Mouse (Mus musculus): ENCODE measurements around the gene Agpat3.

Agpat3 gene

GRCm38 (mm10) chr10:78246725-78247124 lies 105.6 kb downstream of the Agpat3 start:
- DNase-seq, result no peak

DNA sequence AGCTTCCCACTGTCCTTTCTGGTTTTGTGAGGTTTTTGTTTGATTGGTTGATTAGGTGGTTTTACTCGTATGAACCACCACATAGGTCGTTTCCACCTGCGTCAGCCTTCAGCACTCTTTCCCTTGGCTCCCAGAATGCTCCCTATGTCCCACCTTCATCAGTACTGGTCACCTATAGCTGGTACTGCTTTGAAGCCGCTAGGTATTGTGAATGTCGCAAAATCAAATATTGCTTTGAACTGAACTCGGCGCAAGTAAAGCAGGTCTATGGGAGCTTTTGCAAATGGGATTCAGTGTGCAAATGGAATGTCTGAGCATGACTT lies 107.1 kb downstream of the Agpat3 start:
- DNase-seq, result peak; percentile 36

GRCm38 (mm10) chr10:78244438-78245224 lies 107.7 kb downstream of the Agpat3 start, which contains the start of gene Trappc10:
Gene Trappc10 (minus strand): TSS chr10:78244641.
- peak; percentile 82 for DNase-seq

- peak; percentile 56 for DNase-seq
Measured at GRCm38 (mm10) chr10:78244058-78244437, 108.2 kb downstream of the Agpat3 start.

GRCm38 (mm10) chr10:78238926-78239325 lies 113.4 kb downstream of the Agpat3 start:
- DNase-seq, result no peak

GRCm38 (mm10) chr10:78238297-78238696 lies 114.0 kb downstream of the Agpat3 start:
- DNase-seq, result no peak

DNA sequence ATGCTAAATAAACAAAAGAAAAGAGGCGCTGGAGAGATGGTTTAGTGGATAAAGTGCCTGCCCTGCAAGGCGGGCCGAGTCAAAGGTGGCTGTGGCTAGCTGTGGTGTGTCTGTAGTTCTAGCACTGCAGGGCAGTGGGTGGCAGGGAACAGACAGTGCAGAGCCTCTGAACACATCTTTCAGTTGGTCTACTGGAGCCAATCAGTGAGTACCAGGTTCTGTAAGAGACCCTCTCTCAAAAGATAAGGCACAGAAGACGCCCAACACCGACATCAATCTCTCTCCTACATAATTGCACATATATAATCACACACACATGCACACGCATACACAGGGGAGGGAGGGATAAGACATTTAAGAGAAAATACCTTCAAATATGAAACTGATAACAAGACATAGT lies 114.5 kb downstream of the Agpat3 start:
- no peak for DNase-seq

DNA sequence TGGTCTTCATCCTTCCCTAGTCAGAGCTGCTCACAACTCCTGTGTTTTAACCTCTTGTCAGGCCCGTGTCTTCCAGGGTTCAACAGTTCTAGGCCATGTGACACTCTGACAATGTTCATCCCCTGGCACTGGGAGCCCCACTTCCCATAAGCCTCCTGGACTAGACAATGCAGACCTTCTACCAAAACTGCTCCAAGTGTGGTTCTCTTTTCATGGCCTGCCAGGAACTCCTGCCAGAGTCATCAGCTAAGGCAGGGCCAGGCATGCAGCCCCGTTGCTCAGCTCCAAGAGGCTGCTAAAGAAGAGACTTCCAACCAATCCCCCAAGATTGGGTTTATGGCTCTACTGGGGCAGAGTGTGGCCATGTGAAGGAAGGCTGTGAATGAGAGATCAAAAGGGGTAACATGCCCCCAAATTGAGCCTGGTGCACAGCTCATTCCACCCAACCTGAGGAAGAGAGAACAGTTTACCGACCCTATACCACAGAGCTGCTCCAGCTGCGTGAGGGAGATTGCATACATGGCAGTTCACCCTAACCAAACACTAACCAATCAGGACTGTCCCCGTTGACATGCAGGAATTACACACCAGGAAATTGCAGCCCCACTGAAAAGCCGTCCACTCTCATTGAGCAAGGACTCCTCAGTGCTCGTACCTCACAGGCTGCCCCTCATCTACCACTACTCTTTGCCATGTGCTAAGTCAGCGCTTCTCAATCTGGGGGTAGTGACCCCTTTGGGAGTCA lies 115.2 kb downstream of the Agpat3 start:
- DNase-seq, result no peak

DNA sequence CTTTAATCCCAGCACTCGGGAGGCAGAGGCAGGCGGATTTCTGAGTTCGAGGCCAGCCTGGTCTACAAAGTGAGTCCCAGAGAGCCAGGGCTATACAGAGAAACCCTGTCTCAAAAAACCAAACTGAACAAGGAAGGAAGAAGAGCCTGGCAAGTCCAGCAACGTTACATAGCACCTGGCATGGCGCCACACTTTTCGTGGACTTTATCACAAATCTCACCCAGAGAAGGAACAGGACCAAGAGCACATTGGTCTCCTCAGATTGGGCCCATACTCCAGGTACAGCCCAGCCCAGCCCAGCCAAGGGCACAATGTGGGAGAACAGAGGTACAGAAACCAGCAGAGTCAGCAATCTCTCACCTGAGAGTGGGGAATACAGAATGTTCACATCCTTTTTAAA lies 118.5 kb downstream of the Agpat3 start:
- DNase-seq, result no peak

DNA sequence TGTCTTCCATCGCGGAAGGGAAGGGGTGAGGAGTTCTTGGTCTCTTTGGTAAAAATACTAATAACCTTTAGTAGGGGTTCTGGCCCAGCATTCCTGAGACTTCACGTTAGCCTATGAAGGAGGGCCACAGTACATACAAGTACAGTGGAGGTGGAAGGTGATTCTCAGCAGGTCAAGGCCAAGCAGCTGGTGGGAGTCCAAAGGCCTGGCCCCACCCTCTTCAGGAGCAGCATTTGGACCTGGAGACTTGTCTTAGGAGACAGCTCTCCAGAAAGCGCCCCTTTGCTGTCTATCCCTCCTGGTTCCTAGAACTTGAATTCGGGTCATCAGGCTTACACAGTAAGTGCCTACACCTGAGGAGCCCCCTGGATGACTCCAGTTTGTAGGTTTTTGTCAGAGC lies 119.1 kb downstream of the Agpat3 start:
- no peak for DNase-seq

DNA sequence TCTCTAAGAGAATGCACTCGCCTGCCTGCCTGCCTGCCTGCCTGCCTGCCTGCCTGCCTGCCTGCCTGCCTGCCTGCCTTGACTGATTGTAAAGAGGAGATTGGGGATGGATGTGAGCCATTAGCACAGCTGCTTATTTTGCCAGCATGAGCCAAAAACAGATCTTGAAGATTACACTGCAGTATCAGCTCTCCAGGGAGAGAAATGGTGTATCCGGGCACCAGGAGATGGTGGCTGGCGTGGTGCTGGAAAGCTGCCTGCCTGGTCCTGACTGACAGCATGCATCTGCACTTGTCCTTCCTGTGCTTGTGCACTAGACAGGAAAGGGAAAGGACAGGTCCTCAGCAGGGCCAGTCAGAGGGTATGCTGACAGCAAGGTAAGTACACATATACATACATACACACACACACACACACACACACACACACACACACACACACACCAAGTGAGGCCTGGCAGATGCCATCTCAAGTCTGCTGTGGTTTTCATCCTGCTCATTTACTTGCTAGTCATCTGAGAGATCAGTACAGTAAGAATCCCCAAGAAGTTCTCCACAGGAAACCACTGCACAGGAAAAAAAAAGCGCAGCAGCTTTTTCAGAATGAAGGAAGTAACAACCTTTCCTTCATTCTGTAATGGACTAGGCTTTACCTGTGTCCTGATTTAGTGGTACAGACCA lies 119.8 kb downstream of the Agpat3 start:
- DNase-seq, result no peak

DNA sequence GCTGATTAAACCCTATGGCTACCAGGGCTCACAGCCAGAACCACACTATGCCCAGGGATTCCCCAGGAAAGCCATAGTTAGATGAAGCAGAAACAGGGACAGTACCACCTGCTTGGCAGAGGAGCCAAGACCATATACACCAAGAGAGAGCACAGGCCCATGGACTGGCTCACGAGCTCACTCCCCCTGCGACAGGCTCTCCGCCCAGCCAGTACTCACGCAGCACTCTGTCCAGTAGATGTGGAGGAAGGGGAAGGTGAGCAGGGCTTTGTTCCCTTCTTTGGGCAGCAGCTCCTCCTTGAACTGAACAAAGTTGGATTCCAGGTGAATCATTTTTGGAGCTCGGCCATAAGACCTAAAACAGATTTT lies 123.7 kb downstream of the Agpat3 start:
- no peak for DNase-seq

DNA sequence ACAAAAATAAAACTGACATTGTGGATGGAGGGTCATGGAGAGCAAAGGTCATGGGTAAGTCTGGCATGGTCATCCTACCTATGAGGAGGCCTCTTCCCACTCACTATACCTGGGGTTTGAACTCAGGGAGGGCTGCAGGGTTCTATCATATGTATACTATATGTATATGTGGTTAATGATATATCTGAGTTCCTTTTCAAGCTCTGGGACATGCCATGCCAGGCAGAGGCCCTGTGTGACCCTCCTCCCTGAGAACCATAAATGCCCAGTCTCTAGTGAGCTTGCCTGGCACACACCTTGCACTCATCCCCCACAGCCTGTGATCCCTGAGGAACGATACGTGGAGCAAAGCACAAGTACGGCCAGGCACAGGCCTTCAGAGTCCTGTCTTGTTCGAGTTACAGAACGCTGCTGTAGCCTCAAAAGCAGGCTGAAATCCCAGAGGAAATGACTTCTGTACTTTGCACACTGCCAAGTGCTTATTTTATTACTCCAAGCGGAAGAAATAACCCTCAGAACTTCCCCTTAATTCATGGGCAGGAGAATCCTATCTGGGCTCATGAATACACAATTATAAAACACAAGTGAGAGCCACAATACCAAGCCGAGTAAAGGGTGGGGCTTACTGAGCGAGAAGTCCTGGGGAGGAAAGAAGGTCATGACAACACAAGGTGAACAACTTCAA lies 124.3 kb downstream of the Agpat3 start:
- no peak for DNase-seq

DNA sequence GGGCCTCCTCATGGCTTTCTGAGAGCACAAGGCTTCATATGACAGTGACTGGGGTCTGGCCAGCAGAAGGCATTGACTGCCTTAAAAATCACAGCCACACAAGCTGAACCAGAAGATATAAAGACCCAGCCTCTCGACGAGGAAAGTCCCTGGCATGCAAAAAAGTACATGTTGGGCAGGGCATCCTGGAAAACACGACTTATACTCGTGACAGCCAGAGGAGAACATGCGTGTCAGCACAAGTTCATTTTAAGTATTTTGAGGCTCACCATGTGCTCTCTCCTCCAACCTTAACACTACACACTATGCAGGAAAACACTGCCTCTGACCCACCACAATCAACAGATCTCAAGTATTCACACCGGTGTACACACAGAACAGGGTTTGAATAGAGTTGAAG lies 128.2 kb downstream of the Agpat3 start:
- no peak for DNase-seq

DNA sequence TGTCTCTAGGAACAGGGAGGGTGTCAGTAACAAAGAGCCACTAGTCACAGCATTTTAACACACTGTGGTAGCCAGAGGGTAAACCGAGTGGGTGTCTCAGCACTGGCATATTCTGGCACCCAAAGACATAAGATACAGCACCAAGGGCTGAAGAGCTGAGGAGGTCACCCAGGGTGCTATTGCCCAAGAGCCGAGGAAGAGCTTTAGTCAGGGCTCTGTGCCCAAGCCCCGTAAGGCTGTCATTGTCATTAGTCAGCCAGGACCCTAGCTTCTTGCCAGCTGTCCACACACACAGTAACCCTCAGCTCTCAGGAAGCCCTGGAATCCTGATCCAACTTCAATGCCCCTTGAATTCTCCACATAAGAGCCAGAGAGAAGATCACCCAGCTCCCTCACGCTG lies 129.4 kb downstream of the Agpat3 start:
- no peak for DNase-seq

GRCm38 (mm10) chr10:78221315-78221714 lies 131.0 kb downstream of the Agpat3 start:
- no peak for DNase-seq

- DNase-seq, result no peak
Measured at GRCm38 (mm10) chr10:78219528-78219927, 132.8 kb downstream of the Agpat3 start.
